Mouse (Mus musculus) heart, postnatal 14 days (tissue): ENCODE data around the gene Uqcr11. TPM values are rescaled to one million over a fixed set of nuclear protein-coding genes. Genes with fewer than 3 reads are reported as not detected.

Experiments used
- DNase-seq, 2 experiments: peaks; one replicate each; pipeline ENCODE4 v3.0.0; 2021 to 2022
- intact Hi-C: fragments of 180-260 bp; cut with DNase I; formaldehyde crosslinking; loops from one replicate; pipeline ENCODE4 v1.15.1; 2025
- total RNA-seq, 2 experiments: library from RNA; stranded (reverse); gene quantifications; 2 replicates each; pipeline ENCODE4 v1.2.3; 2021

The Uqcr11 gene
- total RNA-seq, 2 experiments from 2014 or later = 1,852 to 1,908 TPM

DNA sequence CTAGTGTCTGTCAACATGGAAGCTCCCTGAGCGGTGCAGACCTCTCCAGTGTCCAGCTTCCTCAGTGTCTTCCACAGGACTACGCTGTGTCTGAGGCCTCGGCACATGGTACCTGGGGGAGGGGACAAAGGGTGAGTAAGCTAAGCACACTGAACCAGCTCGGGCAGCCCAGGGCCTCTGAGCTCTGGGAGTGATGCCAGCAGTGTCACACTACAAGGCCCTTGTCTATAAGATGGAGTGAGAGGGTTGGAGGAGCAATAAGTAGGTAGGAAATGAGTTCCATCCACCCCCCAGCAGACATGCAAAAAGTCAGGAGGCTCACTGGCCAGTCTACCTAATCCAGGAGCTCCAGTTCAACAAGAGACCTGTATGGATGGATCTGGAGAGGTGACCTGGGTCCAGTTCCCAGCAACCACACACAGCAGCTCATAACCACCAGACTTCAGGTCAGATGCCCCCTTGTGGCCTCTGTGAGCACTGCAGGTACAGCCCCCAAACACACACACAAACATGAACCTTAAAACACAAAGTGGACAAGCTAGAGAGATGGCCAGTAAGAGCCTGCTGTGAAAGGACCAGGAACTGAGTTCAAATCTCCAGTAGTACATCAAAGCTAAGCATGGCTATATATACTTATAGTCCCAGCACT, 3.5 kb downstream of the Uqcr11 start:
- peak in 1 of 2 experiments; percentile 47 for DNase-seq
- intact Hi-C loops = no loop called here

DNA sequence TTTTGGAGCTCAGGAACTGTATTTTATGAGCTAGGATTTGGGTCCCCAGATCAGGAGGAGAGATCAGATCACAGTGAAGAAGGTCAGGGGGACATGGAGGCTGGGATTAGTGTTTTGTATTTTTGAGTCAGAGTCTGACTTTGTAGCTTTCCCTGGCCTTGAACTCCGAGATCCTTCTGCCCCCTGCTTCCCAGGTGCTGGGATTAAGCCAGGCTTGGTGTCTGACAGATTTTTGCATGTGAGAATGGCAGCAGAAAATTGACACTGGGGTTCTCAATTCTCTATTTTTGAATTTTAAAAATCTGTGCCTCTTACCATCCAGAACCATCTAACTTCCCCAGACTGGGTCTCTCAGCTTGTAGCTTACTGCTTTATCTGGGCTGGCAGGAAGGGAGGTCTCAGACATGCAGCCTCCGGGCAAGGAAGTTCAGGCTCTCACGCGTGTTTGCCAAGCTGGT, 5.9 kb downstream of the Uqcr11 start:
- no peak for DNase-seq
- intact Hi-C loops = no loop called here

GRCm38 (mm10) chr10:80399973-80400703, 6.5 kb downstream of the Uqcr11 start:
- DNase-seq = no peak
- intact Hi-C loops = no loop called here

- DNase-seq = peak; percentile 99 to 100
- intact Hi-C loops = no loop called here
Observed at GRCm38 (mm10) chr10:80399191-80399972, 7.2 kb downstream of the Uqcr11 start, which contains the start of gene Mbd3. Mbd3 (minus strand) TSS chr10:80399550.

- intact Hi-C loops = no loop called here
- peak; percentile 99 to 100 for DNase-seq
Observed at GRCm38 (mm10) chr10:80398719-80399190, 7.9 kb downstream of the Uqcr11 start.

DNA sequence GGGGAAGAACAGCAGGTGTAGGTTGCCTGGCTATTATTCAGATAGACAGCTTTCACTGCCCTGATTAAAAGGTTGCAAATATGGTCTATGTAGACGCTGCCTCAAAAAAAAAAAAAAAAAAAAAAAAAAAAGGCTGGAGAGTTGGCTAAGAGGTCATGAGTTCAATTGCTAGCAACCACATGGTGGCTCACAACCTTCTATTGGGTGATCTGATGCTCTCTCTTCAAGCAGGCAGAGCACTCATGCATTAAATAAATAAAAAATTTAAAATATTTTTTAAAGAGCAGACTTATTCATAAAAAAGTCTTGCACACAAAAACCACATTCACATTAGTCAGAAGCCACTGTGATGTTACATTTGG, 8.5 kb downstream of the Uqcr11 start:
- no peak for DNase-seq
- intact Hi-C loops = no loop called here

- intact Hi-C loops = no loop called here
- no peak for DNase-seq
Observed at GRCm38 (mm10) chr10:80397524-80398173, 9.0 kb downstream of the Uqcr11 start.

- intact Hi-C loops = no loop called here
- no peak for DNase-seq
Observed at GRCm38 (mm10) chr10:80396822-80397523, 9.7 kb downstream of the Uqcr11 start.

GRCm38 (mm10) chr10:80395025-80395627, 11.5 kb downstream of the Uqcr11 start:
- no peak for DNase-seq
- intact Hi-C loops = no loop called here

DNA sequence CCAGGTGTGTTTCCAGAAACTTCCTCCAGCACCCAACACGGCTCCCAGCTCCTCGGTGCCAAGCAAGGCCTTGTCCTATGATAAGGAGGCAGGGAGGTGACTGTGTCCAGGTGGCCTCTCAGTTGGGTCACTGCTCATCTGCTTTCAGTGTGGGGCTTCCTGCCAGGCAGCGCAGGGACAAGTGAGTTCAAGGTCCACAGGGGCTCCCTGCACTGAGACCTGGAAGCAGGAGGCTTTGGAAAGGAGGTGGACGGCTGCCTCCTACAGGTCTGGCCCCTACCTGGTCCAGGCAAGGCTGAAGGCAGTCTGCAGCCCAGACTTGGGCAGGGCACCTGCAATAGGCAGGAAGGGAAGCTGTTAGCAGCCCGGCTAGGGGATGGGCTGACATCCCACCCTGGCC, 13.9 kb downstream of the Uqcr11 start:
- intact Hi-C loops = no loop called here
- DNase-seq = no peak

- intact Hi-C loops = no loop called here
- no peak for DNase-seq
Observed at GRCm38 (mm10) chr10:80390697-80391096, 15.9 kb downstream of the Uqcr11 start.

DNA sequence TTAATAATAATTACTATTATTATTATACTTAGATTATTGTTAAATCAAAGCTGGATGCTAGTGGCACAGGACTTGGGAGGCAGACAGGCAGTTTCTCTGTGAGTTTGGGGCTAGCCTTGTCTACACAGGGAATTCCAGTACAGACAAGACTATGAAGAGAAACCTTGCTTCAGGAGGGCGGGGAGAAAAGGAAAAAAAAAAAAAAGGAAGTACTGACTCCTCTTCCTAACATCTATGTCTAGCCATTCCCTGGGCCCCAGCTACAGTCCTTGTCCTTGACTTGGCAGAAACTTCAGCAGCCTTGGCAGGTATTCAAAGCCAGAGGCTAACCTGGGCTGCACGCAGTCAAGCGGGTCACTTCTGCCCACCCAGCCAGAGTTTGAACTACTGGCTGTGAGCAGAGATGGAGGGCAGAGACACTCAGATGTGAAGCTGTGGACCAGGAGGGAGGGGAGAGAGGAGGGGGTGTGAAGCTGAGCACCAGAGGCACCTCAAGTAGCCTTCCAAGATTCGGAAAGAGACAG, 17.4 kb downstream of the Uqcr11 start:
- DNase-seq = no peak
- intact Hi-C loops = no loop called here

DNA sequence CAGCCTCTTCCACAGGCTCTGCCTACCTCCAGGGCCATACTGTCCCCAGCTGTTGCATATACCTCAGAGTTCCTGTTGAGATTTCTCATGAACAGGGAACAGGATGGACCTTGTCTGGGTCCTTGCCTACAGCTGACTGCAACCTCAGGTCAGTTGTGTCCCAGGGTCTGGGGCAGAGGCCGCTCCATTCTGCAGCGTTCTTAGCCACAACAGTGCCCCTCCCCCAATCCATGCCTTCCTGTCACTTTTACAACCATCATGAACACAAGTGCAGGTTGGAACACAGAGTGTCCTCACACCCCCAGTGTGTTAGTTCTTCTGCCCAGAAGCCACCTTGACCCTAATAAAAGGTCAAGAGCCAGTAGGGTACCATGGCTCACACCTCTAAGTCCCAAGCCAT, 17.9 kb downstream of the Uqcr11 start:
- DNase-seq = no peak
- intact Hi-C loops = no loop called here

GRCm38 (mm10) chr10:80387522-80387959, 19.1 kb downstream of the Uqcr11 start, which contains the start of gene Mex3d:
Mex3d (minus strand) TSS chr10:80387659.
- intact Hi-C loops = no loop called here

GRCm38 (mm10) chr10:80386735-80387471, 19.7 kb downstream of the Uqcr11 start:
- peak in 1 of 2 experiments; percentile 40 for DNase-seq
- intact Hi-C loops = no loop called here

More at GRCm38 (mm10) chr10:80387522-80387959, 19.1 kb downstream of the Uqcr11 start, which contains the start of gene Mex3d:
- peak; percentile 93 to 96 for DNase-seq

- intact Hi-C loops = no loop called here
- DNase-seq = peak; percentile 40 to 49
Observed at GRCm38 (mm10) chr10:80385811-80386734, 20.6 kb downstream of the Uqcr11 start.

DNA sequence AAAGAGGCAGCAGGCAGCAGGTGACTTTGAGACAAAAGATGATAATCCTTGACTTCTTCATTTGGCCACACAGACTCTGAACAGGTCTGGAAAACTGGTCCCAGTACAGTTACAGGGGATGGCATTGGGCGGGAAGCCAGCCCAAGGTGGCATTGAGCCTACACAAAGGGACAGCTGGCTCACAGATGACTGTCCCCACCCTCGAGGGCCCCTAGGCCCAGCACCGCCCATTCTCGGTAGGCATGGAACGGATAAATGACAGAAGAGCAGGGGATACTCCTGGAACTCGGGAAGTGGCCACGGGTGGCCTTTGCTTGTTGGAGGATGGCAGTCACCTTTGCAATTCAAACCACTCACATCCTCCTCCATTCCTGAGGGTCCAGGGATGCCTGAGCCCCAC, 21.3 kb downstream of the Uqcr11 start:
- intact Hi-C loops = no loop called here
- DNase-seq = no peak
